Mouse (Mus musculus): ENCODE measurements around the gene D13Ertd608e.
"Not testable (repeated sequence)": the region's sequence is repeated elsewhere in the genome, so short reads cannot be mapped to it uniquely, and the experiment has no call there.

D13Ertd608e gene

DNA sequence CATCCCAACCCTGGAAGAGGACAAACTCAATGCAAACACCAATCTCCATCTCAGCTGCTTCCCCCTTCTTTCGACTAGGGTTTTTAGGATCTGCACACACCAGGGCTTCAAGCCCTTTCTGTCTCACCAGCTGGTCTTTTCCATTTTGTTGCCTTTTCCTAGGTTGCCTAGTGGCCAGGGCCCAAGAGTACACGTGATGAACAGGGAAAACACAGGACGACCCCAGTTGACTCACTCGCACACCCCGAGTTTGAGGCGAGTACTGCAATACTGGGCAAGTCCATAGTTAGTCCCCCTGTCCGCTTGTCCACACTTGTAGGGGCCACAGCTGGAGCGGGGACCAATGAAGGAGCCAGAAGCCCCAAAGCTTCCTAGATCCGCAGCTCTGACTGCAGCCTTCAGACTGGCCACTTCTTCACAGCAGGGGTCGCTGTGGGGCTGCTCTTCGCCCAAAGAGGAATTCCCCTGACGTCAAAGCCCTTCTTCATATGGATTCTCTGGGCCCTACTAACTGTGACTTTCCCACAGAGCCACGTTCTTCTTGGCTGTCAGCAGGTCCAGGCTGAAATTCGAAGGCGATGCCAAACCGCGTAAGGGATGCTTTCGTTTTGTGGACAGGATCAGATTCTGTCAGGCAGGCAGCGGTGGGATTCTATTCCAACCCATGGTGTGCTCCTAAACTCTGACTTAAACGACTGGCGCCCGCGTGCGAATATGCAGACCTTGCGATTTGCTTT lies at the start of gene D13Ertd608e:
D13Ertd608e (plus strand) TSS at position 687 of the 737 bp plus-strand sequence.
- DNase-seq (ENCODE audit: low read depth) = not testable (repeated sequence)

GRCm38 (mm10) chr13:119789851-119790717 lies 45.7 kb upstream of the D13Ertd608e start:
- no peak for DNase-seq (ENCODE audit: low read depth)

GRCm38 (mm10) chr13:119790761-119791579 lies 44.8 kb upstream of the D13Ertd608e start, which contains the start of gene Zfp131:
Zfp131 (minus strand) TSS chr13:119790889.
- peak; percentile 73 for DNase-seq (ENCODE audit: low read depth)

DNA sequence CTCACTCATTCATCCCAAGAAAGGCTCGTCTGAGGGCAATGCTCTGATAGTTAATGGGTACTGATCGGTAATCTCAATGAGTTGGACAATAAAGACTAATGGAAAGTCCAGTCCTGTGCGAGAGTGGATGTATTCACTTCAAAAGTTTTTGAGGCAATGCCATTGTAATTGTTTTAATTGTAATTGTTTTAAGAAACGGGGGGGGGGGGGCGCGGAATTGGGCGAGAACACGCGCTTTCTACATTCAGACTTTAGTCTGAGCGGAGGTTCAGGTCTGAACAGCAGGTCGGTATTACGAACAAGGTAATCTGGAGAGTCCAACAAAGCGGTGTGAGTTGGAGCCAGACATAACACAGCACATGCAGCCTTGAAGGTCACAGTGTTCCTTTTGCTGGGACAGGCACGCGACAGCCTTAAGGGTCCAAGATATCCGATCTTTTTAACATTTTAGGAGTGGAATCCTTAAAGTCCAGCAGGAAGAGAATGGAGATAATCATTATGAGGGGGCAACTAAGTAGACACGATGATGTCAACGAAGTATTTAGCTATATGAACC lies 44.1 kb upstream of the D13Ertd608e start:
- DNase-seq (ENCODE audit: low read depth) = no peak

DNA sequence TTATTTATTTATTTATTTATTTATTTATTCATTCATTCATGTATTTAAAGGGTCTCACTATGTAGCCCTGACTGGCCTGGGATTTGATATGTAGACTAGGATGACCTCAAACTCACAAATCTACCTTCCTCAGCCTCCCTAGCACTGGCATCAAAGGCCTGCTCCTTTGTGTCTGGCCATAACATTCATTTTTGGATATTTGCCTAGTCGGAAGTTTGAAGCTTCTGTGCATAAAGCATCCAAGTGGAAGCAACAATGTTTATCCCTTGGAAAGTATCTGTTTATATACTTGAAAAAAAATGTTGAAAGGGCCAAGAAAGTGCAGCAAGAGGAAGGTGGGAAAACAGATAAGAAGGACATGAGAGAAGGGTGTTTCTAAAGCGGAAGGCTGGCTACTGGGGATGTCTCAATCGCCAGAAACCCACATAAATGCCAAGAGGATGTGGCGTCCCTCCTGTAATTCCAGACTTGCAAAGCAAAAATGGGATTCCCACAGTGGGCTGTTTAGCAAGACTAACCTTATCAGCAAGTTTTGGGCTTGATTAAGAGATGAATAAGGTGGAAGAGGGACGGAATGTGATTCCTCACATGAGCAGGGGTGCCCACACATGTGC lies 42.9 kb upstream of the D13Ertd608e start:
- DNase-seq (ENCODE audit: low read depth) = no peak

DNA sequence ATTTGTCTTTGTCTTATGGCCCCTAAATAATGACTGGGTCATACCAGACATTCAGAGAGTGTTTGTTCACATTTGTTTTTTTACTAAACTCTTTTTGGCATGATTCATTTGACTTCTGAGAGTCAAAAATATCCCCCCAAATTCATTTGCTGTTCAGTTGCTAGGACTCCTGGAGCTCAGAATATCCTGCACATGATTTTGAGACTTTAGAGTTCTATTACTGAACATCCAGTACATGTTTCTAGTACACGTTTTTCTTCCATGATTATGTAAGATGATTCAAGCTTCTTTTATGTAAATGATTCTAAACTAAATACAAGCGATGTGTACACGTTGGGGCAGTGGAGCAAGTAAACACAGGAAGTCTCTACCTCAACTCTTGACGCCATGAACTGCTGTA lies 38.1 kb upstream of the D13Ertd608e start:
- no peak for DNase-seq (ENCODE audit: low read depth)

DNA sequence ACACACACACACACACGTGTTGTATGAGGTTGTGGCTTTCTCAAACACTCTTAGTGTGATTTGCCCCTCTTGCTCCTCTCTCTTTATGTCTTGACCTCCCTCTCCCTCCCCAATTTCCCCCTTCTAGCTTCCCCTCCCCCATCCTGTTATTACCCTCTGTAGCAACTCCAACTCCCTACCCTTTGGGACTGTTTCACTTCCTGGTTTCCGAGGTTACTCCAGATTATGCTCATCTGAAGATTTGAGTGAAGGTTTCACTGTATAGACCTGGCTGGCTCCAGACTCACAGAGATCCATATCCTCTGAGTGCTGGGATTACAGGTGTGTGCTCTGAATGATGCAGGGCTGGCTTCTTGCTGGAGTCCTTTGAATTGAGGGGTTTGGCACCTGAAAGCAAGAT lies 26.9 kb upstream of the D13Ertd608e start:
- no peak for DNase-seq (ENCODE audit: low read depth)

DNA sequence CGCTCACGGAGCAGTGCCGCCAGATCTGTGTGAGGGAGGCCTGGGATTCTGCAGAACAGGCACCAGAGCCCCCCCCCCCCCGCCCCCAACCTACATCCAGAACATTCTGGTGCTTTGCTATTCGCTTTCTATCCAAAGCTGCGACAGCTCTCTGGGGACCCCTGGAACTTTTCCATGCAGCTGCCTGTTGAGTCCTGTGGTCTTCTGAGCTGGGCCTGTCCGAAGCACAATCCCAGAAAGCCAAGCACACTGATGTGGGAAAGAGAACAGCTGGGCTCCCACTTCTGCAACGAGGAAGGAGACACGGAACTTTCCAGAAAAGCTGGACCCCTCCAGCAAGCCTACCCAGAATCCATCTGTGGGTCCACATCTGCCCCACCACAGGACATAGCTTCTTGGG lies 25.8 kb upstream of the D13Ertd608e start:
- no peak for DNase-seq (ENCODE audit: low read depth)

- no peak for DNase-seq (ENCODE audit: low read depth)
Measured at GRCm38 (mm10) chr13:119816798-119817197, 19.0 kb upstream of the D13Ertd608e start.

- no peak for DNase-seq (ENCODE audit: low read depth)
Measured at GRCm38 (mm10) chr13:119817579-119818206, 18.1 kb upstream of the D13Ertd608e start.

- not testable (repeated sequence) for DNase-seq (ENCODE audit: low read depth)
Measured at GRCm38 (mm10) chr13:119830116-119830515, 5.7 kb upstream of the D13Ertd608e start, which contains the start of gene AF067063. AF067063 (minus strand) TSS chr13:119830216.

- not testable (repeated sequence) for DNase-seq (ENCODE audit: low read depth)
Measured at GRCm38 (mm10) chr13:119836324-119836811, 562 bp downstream of the D13Ertd608e start.

DNA sequence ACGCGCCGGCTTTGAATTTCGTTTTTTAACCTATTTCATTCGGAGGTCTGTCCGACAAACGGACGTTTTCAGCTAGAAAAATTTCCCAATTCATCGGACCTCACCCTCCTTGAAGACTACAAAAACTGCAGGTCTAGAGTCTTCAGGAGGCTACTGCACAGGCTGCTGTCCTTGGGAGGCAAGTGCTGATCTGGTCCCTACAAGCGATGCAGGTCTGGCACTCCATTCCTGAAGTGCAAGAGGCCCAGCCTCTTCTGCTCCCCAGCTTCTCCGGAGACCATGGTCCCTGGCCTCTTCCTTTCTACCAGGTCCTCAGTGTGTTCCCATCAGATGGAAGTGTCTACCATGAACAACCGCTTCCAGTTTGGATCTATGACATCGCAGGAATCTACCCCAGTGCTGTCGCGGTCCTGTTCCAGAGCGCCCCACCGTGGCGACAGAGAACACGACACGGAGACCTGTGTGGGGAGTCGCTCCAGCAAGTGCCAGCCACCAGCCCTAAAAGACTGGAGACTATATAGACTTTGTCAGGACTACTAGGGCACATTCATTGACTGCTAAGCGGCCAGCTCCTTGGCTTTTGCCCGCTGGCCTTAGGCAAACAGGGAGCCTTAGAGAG lies 2.0 kb downstream of the D13Ertd608e start:
- DNase-seq (ENCODE audit: low read depth) = not testable (repeated sequence)

DNA sequence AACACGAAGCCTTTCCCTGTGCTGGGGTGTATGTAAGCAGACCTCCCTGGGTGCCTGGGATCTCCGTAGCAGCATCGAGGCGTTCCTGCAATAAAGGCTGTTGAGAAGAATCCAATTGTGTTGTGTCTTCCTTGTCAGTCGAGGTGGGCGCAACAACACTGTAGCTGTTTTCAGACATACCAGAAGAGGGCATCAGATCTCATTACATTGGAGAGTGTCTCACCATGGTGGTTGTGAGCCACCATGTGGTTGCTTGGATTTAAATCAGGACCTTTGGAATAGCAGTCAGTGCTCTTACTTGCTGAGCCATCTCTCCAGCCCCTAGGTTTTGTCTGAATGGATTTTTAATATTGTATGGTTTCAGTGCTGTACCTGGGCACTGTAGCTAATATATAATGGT lies 4.2 kb downstream of the D13Ertd608e start:
- not testable (repeated sequence) for DNase-seq (ENCODE audit: low read depth)

GRCm38 (mm10) chr13:119862399-119862798 lies 26.6 kb downstream of the D13Ertd608e start:
- not testable (repeated sequence) for DNase-seq (ENCODE audit: low read depth)

GRCm38 (mm10) chr13:119864395-119864999 lies 28.7 kb downstream of the D13Ertd608e start:
- not testable (repeated sequence) for DNase-seq (ENCODE audit: low read depth)

DNA sequence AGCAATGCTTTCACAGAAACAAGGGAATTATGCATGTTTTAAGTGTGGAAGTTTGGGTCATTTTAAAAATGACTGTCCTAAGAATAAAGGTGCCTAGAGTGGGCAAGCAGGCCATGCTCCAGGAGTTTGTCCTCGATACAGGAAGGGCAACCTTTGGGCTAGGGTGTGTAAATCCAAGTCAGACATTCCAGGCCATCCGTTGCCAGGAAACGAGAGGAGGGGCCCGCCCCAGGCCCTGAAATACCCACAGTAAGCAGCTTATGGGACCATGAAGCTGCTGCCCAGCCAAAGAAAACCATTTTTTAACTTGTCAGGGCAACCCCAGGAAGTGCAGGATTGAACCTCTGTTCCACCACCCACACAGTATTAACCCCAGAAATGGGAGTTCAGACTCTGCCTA lies 51.1 kb downstream of the D13Ertd608e start:
- not testable (repeated sequence) for DNase-seq (ENCODE audit: low read depth)

- not testable (repeated sequence) for DNase-seq (ENCODE audit: low read depth)
Measured at GRCm38 (mm10) chr13:119894685-119895084, 58.9 kb downstream of the D13Ertd608e start, which contains the start of gene Tcstv1. Tcstv1 (minus strand) TSS chr13:119894785.
